Mouse (Mus musculus) G1E (cell line): ENCODE results near the gene Vmn1r200.

Experiments used
- CTCF ChIP-seq: IDR thresholded peaks from 2 replicates; pipeline ENCODE4 v1.5.1; 2012; ENCODE audit warnings: low read depth, low read length, inconsistent platforms, mixed read lengths
- GATA1 ChIP-seq: IDR thresholded peaks from 2 replicates; pipeline ENCODE4 v1.6.1; 2012; ENCODE audit warnings: borderline replicate concordance, low read length, inconsistent platforms, mixed read lengths
- GATA2 ChIP-seq: IDR thresholded peaks from 2 replicates; pipeline ENCODE4 v1.6.1; 2012; ENCODE audit warnings: low read depth, low read length, inconsistent platforms, borderline replicate concordance
- POLR2AphosphoS5 ChIP-seq: IDR thresholded peaks from 2 replicates; pipeline ENCODE4 v1.6.1; 2012; ENCODE audit warnings: low read depth, low read length, inconsistent platforms; ENCODE audit not compliant: insufficient replicate concordance
- TAL1 ChIP-seq: conservative IDR thresholded peaks from 2 replicates; pipeline ENCODE4 v1.6.1; 2012; ENCODE audit warnings: low read depth, low read length, inconsistent platforms, mixed read lengths

DNA sequence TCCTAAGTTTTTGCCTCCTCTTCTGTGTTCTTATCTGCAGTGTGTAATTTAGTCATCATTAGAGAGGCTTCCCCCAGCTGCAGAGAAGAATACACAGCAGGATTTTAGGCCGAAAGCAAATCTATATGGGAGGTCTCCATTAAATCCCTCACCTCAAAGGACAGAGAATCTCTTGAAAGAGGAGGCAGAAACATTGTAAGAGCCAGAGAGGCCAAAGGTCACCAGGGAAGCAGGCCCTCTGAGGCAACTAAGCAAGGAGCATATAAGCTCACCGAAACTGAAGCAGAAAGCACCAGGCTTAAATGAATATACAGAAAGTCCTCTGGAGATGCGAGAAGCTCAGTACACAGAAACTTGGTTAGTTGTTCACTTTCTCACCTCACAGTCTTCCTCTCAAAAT is at the start of gene Vmn1r200:
- TF ChIP-seq CTCF (no peak), POLR2AphosphoS5 (no peak), TAL1 (no peak), GATA1 (no peak), GATA2 (no peak)
